Mouse (Mus musculus) limb, embryonic 12.5 days (tissue): ENCODE measurements around the gene Mt1. TPM values are rescaled to one million over a fixed set of nuclear protein-coding genes. Genes with fewer than 3 reads are reported as not detected.

Experiments
- ATAC-seq: fragments of 200-750 bp; cut with Nextera tagmentation; 2 replicates; pipeline ENCODE4 v1.8.0; 2017; ENCODE audit warnings: low read depth, moderate TSS enrichment; ENCODE audit not compliant: insufficient number of reproducible peaks, insufficient read depth, low FRiP score, low TSS enrichment
- H3K27ac ChIP-seq: fragments of 300-500 bp; sonication (generic); 2 replicates; pipeline ENCODE4 v1.5.1; 2016; ENCODE audit warnings: mild to moderate bottlenecking, moderate library complexity
- H3K27me3 ChIP-seq: fragments of 300-500 bp; sonication (generic); 2 replicates; pipeline ENCODE4 v1.6.1; 2016; ENCODE audit warnings: mild to moderate bottlenecking, moderate library complexity
- H3K36me3 ChIP-seq: fragments of 300-500 bp; sonication (generic); 2 replicates; pipeline ENCODE4 v1.6.1; 2016; ENCODE audit warnings: mild to moderate bottlenecking, moderate library complexity
- H3K4me1 ChIP-seq: fragments of 300-500 bp; sonication (generic); replicated peaks from 2 replicates; pipeline ENCODE4 v1.6.1; 2016
- H3K4me2 ChIP-seq: fragments of 300-500 bp; sonication (generic); 2 replicates; pipeline ENCODE4 v1.6.1; 2016; ENCODE audit warnings: mild to moderate bottlenecking, moderate library complexity
- H3K4me3 ChIP-seq: fragments of 300-500 bp; sonication (generic); replicated peaks from 2 replicates; pipeline ENCODE4 v1.5.1; 2016; ENCODE audit warnings: mild to moderate bottlenecking
- H3K9ac ChIP-seq: fragments of 300-500 bp; sonication (generic); replicated peaks from 2 replicates; pipeline ENCODE4 v1.6.1; 2016; ENCODE audit warnings: mild to moderate bottlenecking, moderate library complexity
- H3K9me3 ChIP-seq: fragments of 300-500 bp; sonication (generic); 2 replicates; pipeline ENCODE4 v1.6.1; 2016; ENCODE audit warnings: mild to moderate bottlenecking, moderate library complexity
- WGBS: fragments of 180-500 bp; shearing (Covaris S2); methylation state at CpG from one replicate; pipeline ENCODE4 v1.1.7; 2016; 5-methylcytosine and 5-hydroxymethylcytosine counted together
- polyA plus RNA-seq: library from polyadenylated mRNA; unstranded; fragments of >200 nt; fragmentation: Nextera tagmentation; extraction: Ambion mirVana; gene quantifications from 2 replicates; pipeline ENCODE4 v1.2.1, GENCODE M21; 2016

Gene Mt1
- polyA plus RNA-seq, 1 experiment from 2014 or later, result 43.6 TPM

DNA sequence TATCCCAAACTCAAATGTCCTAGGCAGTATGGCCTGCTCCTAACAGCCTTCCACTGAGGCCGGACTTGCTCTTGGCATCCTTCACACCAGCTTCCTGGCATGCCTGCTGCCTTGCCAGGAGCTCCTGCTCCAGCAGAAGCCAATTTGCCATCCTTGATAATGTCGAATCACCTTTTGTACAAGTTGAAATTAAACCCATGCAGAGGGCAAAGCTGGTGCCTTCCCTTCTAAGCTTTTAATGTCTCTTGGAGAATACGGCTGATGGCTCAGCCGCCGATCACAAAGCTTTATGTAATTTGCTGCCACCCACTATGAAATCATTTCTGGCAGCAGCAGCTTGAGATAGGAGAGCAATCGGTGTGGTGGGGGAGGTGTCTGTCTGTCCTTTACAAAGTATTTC is 30.8 kb downstream of the Mt1 start:
- Histone ChIP-seq H3K9me3 (no peaks in the 10 kb centered on the region), H3K36me3 (no peaks in the 10 kb centered on the region), H3K27me3 (no peaks in the 10 kb centered on the region), H3K4me3 (no peak overlapping the region), H3K4me2 (no peak overlapping the region), H3K27ac (no peak overlapping the region), H3K9ac (no peak overlapping the region), H3K4me1 (peaks cover 4% of the 10 kb centered on the region; the same call in 1 of the 2 replicates)
- WGBS, result 81% methylated on average over 6 of the region's 6 CpGs
- ATAC-seq, result no peak

DNA sequence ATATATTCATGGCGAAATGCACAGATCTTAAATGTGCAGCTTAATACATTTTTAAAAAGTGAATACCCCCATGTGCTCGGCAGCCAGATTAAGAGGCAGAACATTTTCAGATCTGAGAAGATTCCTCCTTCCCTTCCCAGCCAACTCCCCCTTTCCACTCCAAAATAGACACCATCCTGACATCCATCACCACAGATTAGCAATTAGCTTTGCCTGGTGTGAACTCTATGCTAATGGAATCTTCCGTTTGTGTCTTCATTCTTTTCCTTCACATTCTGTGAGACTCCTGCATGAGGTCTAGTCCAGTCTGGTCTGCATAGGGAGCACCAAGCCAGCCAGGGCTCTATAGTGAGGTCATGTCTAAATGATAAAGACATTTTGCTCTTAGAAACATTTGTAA is 31.3 kb downstream of the Mt1 start:
- Histone ChIP-seq H3K27me3 (no peaks in the 10 kb centered on the region), H3K27ac (no peak overlapping the region), H3K9me3 (no peaks in the 10 kb centered on the region), H3K9ac (no peak overlapping the region), H3K36me3 (no peaks in the 10 kb centered on the region), H3K4me2 (no peak overlapping the region), H3K4me3 (no peak overlapping the region), H3K4me1 (peaks cover 7% of the 10 kb centered on the region)
- WGBS, result 77% methylated on average over 3 of the region's 3 CpGs
- no peak for ATAC-seq

DNA sequence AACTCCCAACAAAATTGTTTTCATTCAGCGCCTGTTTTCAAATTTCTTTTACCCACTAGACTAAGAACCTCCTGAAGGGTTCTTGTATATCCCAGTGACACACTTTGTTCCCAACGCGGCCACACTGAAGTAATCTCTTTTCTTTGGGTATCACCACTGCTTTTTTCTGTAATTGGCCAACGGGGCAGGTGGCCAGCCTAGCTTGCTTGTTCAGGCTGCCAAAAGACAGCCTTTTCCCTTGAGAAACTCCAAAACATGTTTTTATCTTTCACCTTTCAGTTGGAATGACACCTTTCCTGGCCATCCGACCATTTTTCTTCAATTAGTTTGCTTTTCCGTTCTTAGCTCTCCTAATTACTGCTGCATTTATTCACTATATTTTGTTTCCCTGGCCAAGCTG is 34.9 kb downstream of the Mt1 start:
- peak overlapping the region; percentile 65 for H3K4me2 ChIP-seq
- peak overlapping the region; percentile 77 for H3K4me3 ChIP-seq
- no peaks in the 10 kb centered on the region for H3K9me3 ChIP-seq
- 60% methylated on average over 6 of the region's 6 CpGs for WGBS
- no peaks in the 10 kb centered on the region for H3K36me3 ChIP-seq
- no peak overlapping the region for H3K9ac ChIP-seq
- no peak overlapping the region for H3K27ac ChIP-seq
- H3K4me1 ChIP-seq, result peaks cover 15% of the 10 kb centered on the region
- no peak for ATAC-seq
- no peaks in the 10 kb centered on the region for H3K27me3 ChIP-seq

DNA sequence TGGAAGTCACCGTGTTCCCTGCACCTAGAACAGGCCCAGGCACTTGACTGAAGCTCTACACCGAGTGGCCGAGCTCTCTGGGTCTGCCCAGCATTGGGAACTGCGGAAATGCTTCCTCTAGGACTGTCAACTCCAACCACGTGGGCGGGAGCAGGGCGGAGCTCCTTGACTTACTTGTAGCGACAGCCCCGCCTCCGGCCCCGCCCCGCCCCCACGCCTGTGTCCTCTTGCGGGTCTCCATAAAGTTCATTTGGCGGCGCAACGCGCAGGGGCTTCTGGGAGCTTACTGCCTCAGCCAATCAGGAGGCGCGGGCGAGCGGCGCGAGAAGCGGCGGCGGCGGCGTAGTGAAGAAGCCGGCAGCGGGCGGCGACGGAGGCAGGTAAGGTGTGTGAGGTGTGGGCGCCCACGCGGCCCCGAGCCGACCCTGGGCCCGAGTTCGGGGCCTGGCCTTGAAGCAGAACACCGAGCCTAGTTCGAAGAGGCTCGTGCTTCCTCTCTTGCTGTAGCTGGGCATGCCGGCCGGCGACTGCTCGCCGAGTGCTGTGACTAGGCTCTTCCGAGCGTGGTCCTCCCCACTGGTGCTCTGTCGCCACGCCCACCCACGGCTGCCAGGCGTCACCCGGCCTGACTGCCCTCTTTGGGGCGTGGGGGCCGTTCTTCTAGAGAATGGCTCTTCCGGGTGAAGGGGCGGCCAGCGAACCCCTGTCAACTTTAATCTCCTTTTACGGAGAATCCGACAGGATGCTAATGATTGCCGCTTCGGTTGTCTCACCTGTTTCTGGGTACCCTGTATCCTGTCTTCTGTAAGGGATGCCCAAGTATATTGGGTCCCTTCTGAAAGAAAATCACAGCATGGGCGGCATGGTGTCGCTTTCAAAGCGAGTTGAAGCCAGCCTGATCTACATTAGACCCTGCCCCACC is 35.6 kb downstream of the Mt1 start, which contains the start of gene Nup93:
Nup93 (plus strand) TSS at position 313 of the 922 bp plus-strand sequence.
- Histone ChIP-seq H3K27me3 (no peaks in the 10 kb centered on the region), H3K4me2 (peak within 1 kb of the TSS; percentile 65), H3K9me3 (no peaks in the 10 kb centered on the region), H3K9ac (peak within 1 kb of the TSS; percentile 57), H3K36me3 (no peaks in the 10 kb centered on the region), H3K4me1 (peaks cover 15% of the 10 kb centered on the region), H3K4me3 (peak within 1 kb of the TSS; percentile 77), H3K27ac (0 out of 2 replicates have a peak within 1 kb of the TSS, but pooled peaks have one; percentile 47)
- WGBS, result under 1% methylated on average over 68 of the region's 68 CpGs
- ATAC-seq, result peak; percentile 97

DNA sequence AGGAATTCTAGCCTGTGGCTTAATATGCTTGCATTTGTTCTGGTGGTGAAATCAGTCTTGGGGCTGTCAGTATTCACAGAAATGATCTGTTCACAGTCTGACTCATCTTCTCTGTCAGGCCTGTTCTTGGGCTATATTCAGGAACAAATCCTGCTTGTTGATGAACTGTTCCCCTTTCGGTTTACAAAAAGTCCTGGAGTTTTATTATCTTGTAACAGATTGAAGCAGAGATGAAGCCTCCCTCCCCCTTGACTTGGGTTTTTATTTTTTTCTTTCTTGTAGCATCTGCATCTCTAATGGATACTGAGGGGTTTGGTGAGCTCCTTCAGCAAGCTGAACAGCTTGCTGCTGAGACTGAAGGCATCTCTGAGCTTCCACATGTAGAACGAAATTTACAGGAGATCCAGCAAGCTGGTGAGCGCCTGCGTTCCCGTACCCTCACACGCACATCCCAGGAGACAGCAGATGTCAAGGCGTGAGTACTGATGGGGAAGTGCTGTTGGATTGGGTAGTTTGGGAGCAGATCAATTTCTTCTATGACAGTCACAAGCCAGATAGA is 48.6 kb downstream of the Mt1 start:
- Histone ChIP-seq H3K36me3 (peaks cover 37% of the 10 kb centered on the region), H3K9me3 (no peaks in the 10 kb centered on the region), H3K9ac (no peak overlapping the region), H3K27ac (no peak overlapping the region), H3K27me3 (no peaks in the 10 kb centered on the region), H3K4me2 (no peak overlapping the region), H3K4me1 (no peaks in the 10 kb centered on the region), H3K4me3 (no peak overlapping the region)
- no peak for ATAC-seq
- WGBS, result 82% methylated on average over 7 of the region's 7 CpGs

Other genes starting within 250 kb of the Mt1 start
- gene Amfr, start 166.2 kb upstream of the Mt1 start, polyA plus RNA-seq, result 48.1 and 53.1 TPM in 2 replicates
- gene Nudt21, start 142.1 kb upstream of the Mt1 start, polyA plus RNA-seq, result 132 and 148 TPM in 2 replicates
- gene Ogfod1, start 141.9 kb upstream of the Mt1 start, polyA plus RNA-seq, result 14.0 and 16.1 TPM in 2 replicates
- gene Bbs2, start 80.2 kb upstream of the Mt1 start, polyA plus RNA-seq, result 12.5 and 15.3 TPM in 2 replicates
- gene Mt4, start 41.9 kb upstream of the Mt1 start, polyA plus RNA-seq, result not detected in 2 replicates
- 0.43 and 0.45 TPM in 2 replicates for gene Mt3, start 26.5 kb upstream of the Mt1 start, polyA plus RNA-seq
- 15.1 TPM in 2 replicates for gene Mt2, start 6.4 kb upstream of the Mt1 start, polyA plus RNA-seq
- 114 TPM in 2 replicates for gene Nup93, start 35.5 kb downstream of the Mt1 start, polyA plus RNA-seq
- gene Slc12a3, start 150.1 kb downstream of the Mt1 start, polyA plus RNA-seq, result not detected in 2 replicates
- gene Herpud1, start 207.4 kb downstream of the Mt1 start, polyA plus RNA-seq, result 47.5 and 50.9 TPM in 2 replicates